Mouse (Mus musculus): ENCODE measurements around the gene Rgs9bp.
"Not testable (repeated sequence)": the region's sequence is repeated elsewhere in the genome, so short reads cannot be mapped to it uniquely, and the experiment has no call there.

The Rgs9bp gene

DNA sequence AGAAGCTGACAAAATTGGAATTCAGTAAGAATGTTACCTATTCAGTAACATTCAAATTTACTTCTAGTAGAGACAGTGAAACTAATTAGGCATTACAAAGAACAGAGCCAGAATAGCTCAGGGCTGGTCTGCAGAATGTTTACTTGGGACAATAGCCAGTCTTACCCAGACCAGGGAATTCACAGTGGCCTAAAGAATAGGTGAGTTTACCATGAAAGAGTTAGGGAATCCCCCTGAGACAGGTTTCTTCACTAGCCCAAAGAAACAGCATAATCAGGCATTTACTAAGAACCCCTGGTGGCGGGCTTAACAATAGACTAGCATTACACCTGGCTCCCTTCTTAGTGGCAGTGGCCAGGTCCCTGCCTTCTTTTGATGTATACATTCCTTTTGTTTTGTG lies 54.8 kb downstream of the Rgs9bp start:
- not testable (repeated sequence) for DNase-seq (ENCODE audit: low read depth, low spot score)

DNA sequence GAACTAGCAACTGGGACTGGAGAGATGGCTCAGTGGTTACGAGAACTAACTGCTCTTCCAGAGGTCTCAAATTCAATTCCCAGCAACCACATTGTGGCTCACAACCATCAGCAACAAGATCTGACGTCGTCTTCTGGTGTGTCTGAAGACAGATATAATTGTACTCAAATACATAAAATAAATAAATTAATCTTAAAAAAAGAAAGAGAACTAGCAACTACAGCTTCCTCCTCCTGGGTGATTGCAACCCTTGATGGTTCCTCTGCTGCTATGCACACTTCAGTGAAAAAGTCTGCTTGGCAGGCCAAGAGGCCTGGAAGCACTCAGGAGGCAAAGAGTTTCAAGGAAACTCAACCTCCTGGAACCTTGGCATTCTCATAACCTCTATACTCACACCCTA lies 55.4 kb downstream of the Rgs9bp start:
- no peak for DNase-seq (ENCODE audit: low read depth, low spot score)

Data from 3T3-L1 (cell line).